Mouse (Mus musculus): Measurements from ENCODE around the gene Dst.
A peak's percentile ranks its signal among the peaks of the same experiment; 100 is the strongest.

Gene Dst

GRCm38 (mm10) chr1:33931791-33932190 is 23.8 kb downstream of the Dst start:
- no peak for DNase-seq (ENCODE audit: low read depth, low spot score)

- no peak for DNase-seq (ENCODE audit: low read depth, low spot score)
Measured at GRCm38 (mm10) chr1:33932196-33932595, 24.2 kb downstream of the Dst start.

- DNase-seq (ENCODE audit: low read depth, low spot score): no peak
Measured at GRCm38 (mm10) chr1:33932845-33933499, 24.9 kb downstream of the Dst start.

GRCm38 (mm10) chr1:33935946-33936345 is 27.9 kb downstream of the Dst start:
- DNase-seq (ENCODE audit: low read depth, low spot score): peak; percentile 50

- DNase-seq (ENCODE audit: low read depth, low spot score): no peak
Measured at GRCm38 (mm10) chr1:33939828-33940227, 31.8 kb downstream of the Dst start.

GRCm38 (mm10) chr1:33940364-33940928 is 32.4 kb downstream of the Dst start:
- DNase-seq (ENCODE audit: low read depth, low spot score): no peak

- no peak for DNase-seq (ENCODE audit: low read depth, low spot score)
Measured at GRCm38 (mm10) chr1:33942638-33943037, 34.6 kb downstream of the Dst start.

GRCm38 (mm10) chr1:33943943-33944342 is 35.9 kb downstream of the Dst start:
- DNase-seq (ENCODE audit: low read depth, low spot score): no peak

GRCm38 (mm10) chr1:33944977-33945750 is 37.1 kb downstream of the Dst start:
- no peak for DNase-seq (ENCODE audit: low read depth, low spot score)

- no peak for DNase-seq (ENCODE audit: low read depth, low spot score)
Measured at GRCm38 (mm10) chr1:33945756-33946155, 37.7 kb downstream of the Dst start.

GRCm38 (mm10) chr1:33946601-33947395 is 38.8 kb downstream of the Dst start:
- peak; percentile 82 for DNase-seq (ENCODE audit: low read depth, low spot score)

- no peak for DNase-seq (ENCODE audit: low read depth, low spot score)
Measured at GRCm38 (mm10) chr1:33947838-33948237, 39.8 kb downstream of the Dst start.

GRCm38 (mm10) chr1:33948511-33948910 is 40.5 kb downstream of the Dst start:
- no peak for DNase-seq (ENCODE audit: low read depth, low spot score)

GRCm38 (mm10) chr1:33955626-33956025 is 47.6 kb downstream of the Dst start:
- DNase-seq (ENCODE audit: low read depth, low spot score): no peak

- DNase-seq (ENCODE audit: low read depth, low spot score): no peak
Measured at GRCm38 (mm10) chr1:33960439-33960838, 52.4 kb downstream of the Dst start.

GRCm38 (mm10) chr1:33964643-33965042 is 56.6 kb downstream of the Dst start:
- DNase-seq (ENCODE audit: low read depth, low spot score): no peak

- no peak for DNase-seq (ENCODE audit: low read depth, low spot score)
Measured at GRCm38 (mm10) chr1:33965824-33966223, 57.8 kb downstream of the Dst start.

- peak; percentile 37 for DNase-seq (ENCODE audit: low read depth, low spot score)
Measured at GRCm38 (mm10) chr1:33966328-33966727, 58.3 kb downstream of the Dst start.

- DNase-seq (ENCODE audit: low read depth, low spot score): no peak
Measured at GRCm38 (mm10) chr1:33967206-33967605, 59.2 kb downstream of the Dst start.

GRCm38 (mm10) chr1:33969910-33970309 is 61.9 kb downstream of the Dst start:
- no peak for DNase-seq (ENCODE audit: low read depth, low spot score)

GRCm38 (mm10) chr1:33974401-33974800 is 66.4 kb downstream of the Dst start:
- no peak for DNase-seq (ENCODE audit: low read depth, low spot score)

- no peak for DNase-seq (ENCODE audit: low read depth, low spot score)
Measured at GRCm38 (mm10) chr1:33975333-33975732, 67.3 kb downstream of the Dst start.
